ENCODE assay signal across 10 mouse cellular contexts in the genomic region with DNA sequence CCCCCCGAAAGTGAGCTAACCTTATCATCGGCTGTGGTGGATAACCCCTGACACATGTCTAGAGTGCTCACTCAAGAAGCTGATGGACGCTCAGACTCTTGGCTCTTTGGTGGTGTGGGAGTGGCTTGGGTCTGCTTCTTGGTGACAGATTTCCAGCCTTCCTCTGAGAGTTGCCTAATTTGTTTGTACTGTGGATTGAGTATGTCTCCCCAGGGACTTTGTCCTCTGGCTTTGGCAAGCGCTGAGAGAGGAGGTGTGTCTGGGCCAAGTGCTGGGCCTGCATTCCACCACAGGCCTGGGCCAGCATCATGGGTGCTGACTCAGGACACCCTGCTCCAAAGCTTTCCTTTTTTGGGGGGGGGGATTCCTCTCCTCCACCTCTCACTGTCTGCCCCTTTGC. TPM values are rescaled to one million over a fixed set of nuclear protein-coding genes. Genes with fewer than 3 reads are reported as not detected.
A peak's percentile ranks its signal among the peaks of the same experiment; 100 is the strongest.
DNase-seq lines count a peak whose midpoint lies in the region; ATAC-seq and TF ChIP-seq lines count a peak whose summit lies in the region.
"Had no signal": no experiment of that assay in that cellular context is flagged by ENCODE, and none has a peak within 500 bp of the region (broad histone marks: within the 10 kb centered on the region; RNA-seq: fewer than 3 reads in every experiment).

No protein-coding gene starts in this region.

- H3K27ac ChIP-seq in hindbrain, postnatal 0 days, result no peak overlapping the region
- H3K27ac ChIP-seq in hindbrain, embryonic 10.5 days, result no peak overlapping the region
- no peak overlapping the region for H3K27ac ChIP-seq in liver, embryonic 11.5 days (ENCODE audit: low read depth, low read length)
- no peak overlapping the region; the same call in 1 of the 2 replicates for H3K27ac ChIP-seq in stomach, embryonic 15.5 days
- H3K27ac ChIP-seq: midbrain, embryonic 12.5 days had no signal

- ATAC-seq in hindbrain, postnatal 0 days, result peak; percentile 38; the same call in 1 of the 2 replicates
- ATAC-seq in liver, embryonic 11.5 days (replicated peaks; ENCODE audit: low FRiP score), result peak; percentile 68
- ATAC-seq in stomach, embryonic 15.5 days (ENCODE audit: insufficient read depth, low FRiP score, low read depth), result peak; percentile 73

- peak; percentile 21 for DNase-seq in hindbrain, postnatal 0 days (ENCODE audit: low spot score)
- DNase-seq in hindbrain, embryonic 10.5 days (ENCODE audit: low spot score), result no peak
- peak; percentile 24 for DNase-seq in heart, postnatal 4 days
- peak; percentile 34 for DNase-seq in liver, embryonic 11.5 days (ENCODE audit: low spot score)
- DNase-seq in layer of hippocampus, postnatal 14 days (ENCODE audit: low spot score in 2 of 2), result no peak
- DNase-seq in testis, postnatal 10 days (ENCODE audit: low spot score), result no peak
- DNase-seq in cerebellum, adult 11 months, result no peak

- H3K4me3 ChIP-seq in hindbrain, postnatal 0 days (ENCODE audit: low read length), result no peak overlapping the region
- no peak overlapping the region for H3K4me3 ChIP-seq in hindbrain, embryonic 10.5 days
- H3K4me3 ChIP-seq in liver, embryonic 11.5 days (ENCODE audit: low read depth, low read length), result no peak overlapping the region
- H3K4me3 ChIP-seq in stomach, embryonic 15.5 days (replicated peaks), result no peak overlapping the region
- H3K4me3 ChIP-seq: midbrain, embryonic 12.5 days had no signal

- H3K36me3 ChIP-seq in hindbrain, postnatal 0 days (ENCODE audit: insufficient read depth, low read length), result no peaks in the 10 kb centered on the region
- no peaks in the 10 kb centered on the region for H3K36me3 ChIP-seq in hindbrain, embryonic 10.5 days
- H3K36me3 ChIP-seq in liver, embryonic 11.5 days (ENCODE audit: control insufficient read depth, insufficient read depth, low read length), result no peaks in the 10 kb centered on the region
- H3K36me3 ChIP-seq in stomach, embryonic 15.5 days, result no peaks in the 10 kb centered on the region
- H3K36me3 ChIP-seq: G1E; midbrain, embryonic 12.5 days had no signal

- H3K9me3 ChIP-seq in hindbrain, postnatal 0 days (ENCODE audit: low read length), result no peaks in the 10 kb centered on the region
- H3K9me3 ChIP-seq in hindbrain, embryonic 10.5 days, result peaks cover 13% of the 10 kb centered on the region
- H3K9me3 ChIP-seq in liver, embryonic 11.5 days (ENCODE audit: control insufficient read depth, low read length), result no peaks in the 10 kb centered on the region
- no peaks in the 10 kb centered on the region for H3K9me3 ChIP-seq in stomach, embryonic 15.5 days

- TF ChIP-seq CTCF in hindbrain, postnatal 0 days (IDR thresholded peaks at IDR 0.05; ENCODE audit: low read depth), result no peak

- no peaks in the 10 kb centered on the region for H3K4me1 ChIP-seq in hindbrain, postnatal 0 days (ENCODE audit: insufficient read depth, low read length)
- peaks cover 3% of the 10 kb centered on the region; the same call in 1 of the 2 replicates for H3K4me1 ChIP-seq in hindbrain, embryonic 10.5 days (replicated peaks)
- no peaks in the 10 kb centered on the region for H3K4me1 ChIP-seq in liver, embryonic 11.5 days (replicated peaks; ENCODE audit: control insufficient read depth, insufficient read depth, low read length)
- H3K4me1 ChIP-seq in stomach, embryonic 15.5 days, result no peaks in the 10 kb centered on the region
- H3K4me1 ChIP-seq: midbrain, embryonic 12.5 days had no signal

- H3K27me3 ChIP-seq in hindbrain, postnatal 0 days (ENCODE audit: insufficient read depth, low read length), result no peaks in the 10 kb centered on the region
- no peaks in the 10 kb centered on the region for H3K27me3 ChIP-seq in hindbrain, embryonic 10.5 days (ENCODE audit: insufficient read depth, poor library complexity, severe bottlenecking)
- no peaks in the 10 kb centered on the region for H3K27me3 ChIP-seq in liver, embryonic 11.5 days (replicated peaks; ENCODE audit: control insufficient read depth, insufficient read depth, low read length)
- H3K27me3 ChIP-seq in stomach, embryonic 15.5 days (replicated peaks), result no peaks in the 10 kb centered on the region
- H3K27me3 ChIP-seq: midbrain, embryonic 12.5 days had no signal

- H3K9ac ChIP-seq in hindbrain, postnatal 0 days (replicated peaks; ENCODE audit: low read length), result no peak overlapping the region
- no peak overlapping the region for H3K9ac ChIP-seq in liver, embryonic 11.5 days (ENCODE audit: low read depth, low read length)
- no peak overlapping the region for H3K9ac ChIP-seq in stomach, embryonic 15.5 days
- H3K9ac ChIP-seq: midbrain, embryonic 12.5 days had no signal

- no peak overlapping the region for H3K4me2 ChIP-seq in hindbrain, postnatal 0 days (ENCODE audit: low read depth, low read length)
- no peak overlapping the region for H3K4me2 ChIP-seq in liver, embryonic 11.5 days
- H3K4me2 ChIP-seq in stomach, embryonic 15.5 days, result no peak overlapping the region
- H3K4me2 ChIP-seq: midbrain, embryonic 12.5 days had no signal

- 60% methylated on average over 4 of the region's 4 CpGs for WGBS in hindbrain, postnatal 0 days
- WGBS in hindbrain, embryonic 10.5 days, result 74% methylated on average over 4 of the region's 4 CpGs
- 46% methylated on average over 4 of the region's 4 CpGs for WGBS in liver, embryonic 11.5 days
- 25% methylated on average over 4 of the region's 4 CpGs for WGBS in stomach, embryonic 15.5 days

RNA-seq across cellular contexts. Expression of a gene that starts 28.9 kb away (rescaled TPM):
- total RNA-seq in hindbrain, postnatal 0 days (2014; rRNA removed), result 14.6 and 18.5 TPM in 2 replicates
- polyA plus RNA-seq in hindbrain, postnatal 0 days (2015; fragmentation: Nextera tagmentation; extraction: Ambion mirVana), result 8.1 and 9.2 TPM in 2 replicates
- polyA plus RNA-seq in hindbrain, embryonic 10.5 days (2016; fragmentation: Nextera tagmentation; extraction: Ambion mirVana), result 24.9 and 26.1 TPM in 2 replicates
- total RNA-seq in heart, postnatal 4 days (2021), result not detected
- polyA plus RNA-seq in liver, embryonic 11.5 days (2014; fragmentation: Nextera tagmentation; extraction: Ambion mirVana), result not detected in 2 replicates
- not detected in 2 replicates for polyA plus RNA-seq in stomach, embryonic 15.5 days (2015; fragmentation: Nextera tagmentation; extraction: Ambion mirVana)
- 1 to 10 TPM; 2.1 to 2.2 TPM for total RNA-seq in layer of hippocampus, postnatal 14 days (2021)
- polyA plus RNA-seq: G1E had no signal

RNA-seq across cellular contexts. Expression of a gene that starts 40.0 kb away (rescaled TPM):
- total RNA-seq in hindbrain, postnatal 0 days (2014; rRNA removed), result 1.3 and 3.6 TPM in 2 replicates
- polyA plus RNA-seq in hindbrain, postnatal 0 days (2015; fragmentation: Nextera tagmentation; extraction: Ambion mirVana), result 0.87 and 0.93 TPM in 2 replicates
- 0.91 and 1.2 TPM in 2 replicates for polyA plus RNA-seq in hindbrain, embryonic 10.5 days (2016; fragmentation: Nextera tagmentation; extraction: Ambion mirVana)
- total RNA-seq in heart, postnatal 4 days (2021), result under 1 TPM; 0.62 to 0.65 TPM
- polyA plus RNA-seq in liver, embryonic 11.5 days (2014; fragmentation: Nextera tagmentation; extraction: Ambion mirVana), result 0.32 TPM in 1 of 2 replicates, not detected in the other
- polyA plus RNA-seq in stomach, embryonic 15.5 days (2015; fragmentation: Nextera tagmentation; extraction: Ambion mirVana), result 1.4 TPM in 2 replicates
- 1 to 10 TPM; 4.8 to 7.9 TPM for total RNA-seq in layer of hippocampus, postnatal 14 days (2021)
- total RNA-seq: G1E had no signal
- polyA plus RNA-seq: G1E had no signal

Comparison
In these comparisons a context has a peak if more than half of its experiments do, and no peak if none do; other contexts are left out.
1. DNase-seq: peak in hindbrain, postnatal 0 days (single experiment), heart, postnatal 4 days (single experiment) and liver, embryonic 11.5 days (single experiment); none in hindbrain, embryonic 10.5 days (single experiment), layer of hippocampus, postnatal 14 days (0 of 2), testis, postnatal 10 days (single experiment) and cerebellum, adult 11 months (single experiment).
2. Peak in every context shown above with its lines, with median percentiles within 50 percentile points of each other: ATAC-seq.